Mouse (Mus musculus): ENCODE measurements at regions not wholly inside any gene's neighbourhood (a gene's known extent, or its start where the extent isn't known, plus 50 kb on each side); places are given as distances from the start of the nearest gene placed in this dataset.
"Not testable (repeated sequence)": the region's sequence is repeated elsewhere in the genome, so short reads cannot be mapped to it uniquely, and the experiment has no call there.

DNA sequence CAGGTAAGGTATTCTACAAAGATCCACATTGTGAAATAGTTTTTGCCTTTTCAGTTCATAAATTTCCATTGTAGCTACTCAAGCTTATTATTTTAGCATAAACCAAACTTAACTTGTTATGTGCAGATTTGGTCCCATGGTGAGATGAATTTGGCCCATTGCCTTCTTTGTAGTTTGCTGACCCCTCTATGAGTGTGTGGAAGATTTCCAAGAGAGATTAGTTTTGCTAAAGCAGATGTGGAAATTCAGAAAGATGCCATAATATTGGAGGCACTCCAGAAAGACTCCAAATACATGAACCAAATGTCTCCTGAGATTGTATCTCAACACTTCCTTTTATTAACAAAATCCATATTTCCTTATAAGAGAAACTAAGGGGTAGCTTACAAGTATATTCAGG is 291.0 kb downstream of the Kif2b start:
- Histone ChIP-seq H3K4me2 (no peak overlapping the region), H3K9me3 (ENCODE audit: low read depth, low read length) (no peaks in the 10 kb centered on the region), H3K27ac (ENCODE audit: low read depth) (no peak overlapping the region), H3K27me3 (ENCODE audit: insufficient read depth, low read length) (no peaks in the 10 kb centered on the region), H3K4me3 (ENCODE audit: low read depth, low read length) (no peak overlapping the region), H3K4me1 (ENCODE audit: insufficient read depth) (0 out of 2 replicates have a peak, but pooled peaks cover 2% of the 10 kb centered on the region), H3K9ac (no peak overlapping the region), H3K36me3 (ENCODE audit: insufficient read depth) (no peaks in the 10 kb centered on the region)
- TF ChIP-seq CTCF (IDR thresholded peaks at IDR 0.05; ENCODE audit: low read depth), result no peak
- peak; percentile 82 for DNase-seq
- peak; percentile 56; the same call in 1 of the 2 replicates for ATAC-seq (ENCODE audit: insufficient read depth)

DNA sequence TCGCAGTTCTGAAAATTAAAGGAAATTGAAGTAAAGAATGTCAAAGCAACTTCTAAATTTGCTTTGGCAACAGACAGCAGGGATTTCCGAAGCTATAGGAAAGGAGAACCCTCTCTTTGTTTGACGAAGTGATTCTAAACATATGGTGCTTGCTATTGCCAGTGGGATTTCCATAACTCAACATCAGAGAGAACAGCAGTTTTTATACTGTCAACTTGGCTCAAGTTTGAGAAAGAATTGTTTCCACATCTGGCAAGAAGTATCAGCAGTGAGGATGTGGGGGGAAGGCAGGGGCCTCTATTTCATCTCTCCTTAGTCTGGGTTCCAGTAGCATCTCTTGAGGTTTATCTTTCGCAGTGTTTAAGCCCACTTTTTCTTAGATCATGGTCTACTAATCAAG is 315.1 kb downstream of the Kif2b start:
- Histone ChIP-seq H3K4me2 (no peak overlapping the region), H3K27me3 (ENCODE audit: insufficient read depth, low read length) (no peaks in the 10 kb centered on the region), H3K9ac (no peak overlapping the region), H3K36me3 (ENCODE audit: insufficient read depth) (no peaks in the 10 kb centered on the region), H3K9me3 (ENCODE audit: low read depth, low read length) (no peaks in the 10 kb centered on the region), H3K27ac (ENCODE audit: low read depth) (no peak overlapping the region), H3K4me3 (ENCODE audit: low read depth, low read length) (no peak overlapping the region), H3K4me1 (ENCODE audit: insufficient read depth) (no peaks in the 10 kb centered on the region)
- TF ChIP-seq CTCF (IDR thresholded peaks at IDR 0.05; ENCODE audit: low read depth), result no peak
- ATAC-seq (ENCODE audit: insufficient read depth) (peak; percentile 81), DNase-seq (peak; percentile 74)
- 30% methylated on average over 4 of the region's 4 CpGs for WGBS

- not testable (repeated sequence) for H3K36me3 ChIP-seq (ENCODE audit: insufficient read depth); H3K4me2 ChIP-seq; ATAC-seq (ENCODE audit: insufficient read depth); H3K27me3 ChIP-seq (ENCODE audit: insufficient read depth, low read length); H3K9ac ChIP-seq; H3K4me3 ChIP-seq (ENCODE audit: low read depth, low read length); H3K27ac ChIP-seq (ENCODE audit: low read depth); H3K9me3 ChIP-seq (ENCODE audit: low read depth, low read length); H3K4me1 ChIP-seq (ENCODE audit: insufficient read depth); DNase-seq
- 73% methylated on average over 3 of the region's 3 CpGs for WGBS
Observed at GRCm38 (mm10) chr11:91242061-91242460, 335.3 kb downstream of the Kif2b start.

DNA sequence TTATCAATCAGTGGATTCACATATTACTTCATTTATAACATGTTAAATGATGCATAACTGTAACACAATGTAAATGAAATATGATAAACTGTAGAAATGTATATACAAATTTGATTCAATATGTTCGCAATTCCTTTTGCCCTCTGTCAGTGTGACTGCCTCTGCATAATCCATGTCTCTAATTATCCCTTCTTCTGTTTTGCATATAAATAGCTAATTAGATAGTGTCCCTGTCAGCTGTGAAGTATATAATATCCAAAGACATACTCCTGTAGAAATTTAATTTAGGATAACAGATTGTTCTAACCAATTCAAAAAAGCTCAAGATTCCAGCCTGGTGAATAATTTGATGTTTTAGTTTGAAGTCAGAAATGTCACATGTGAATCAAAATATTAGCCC is 361.2 kb downstream of the Kif2b start:
- H3K27me3 ChIP-seq (ENCODE audit: insufficient read depth, low read length), result no peaks in the 10 kb centered on the region
- H3K4me3 ChIP-seq (ENCODE audit: low read depth, low read length), result no peak overlapping the region
- no peak overlapping the region for H3K27ac ChIP-seq (ENCODE audit: low read depth)
- no peak overlapping the region for H3K4me2 ChIP-seq
- no peak for ATAC-seq (ENCODE audit: insufficient read depth)
- H3K9me3 ChIP-seq (ENCODE audit: low read depth, low read length), result no peaks in the 10 kb centered on the region
- no peaks in the 10 kb centered on the region for H3K4me1 ChIP-seq (ENCODE audit: insufficient read depth)
- TF ChIP-seq CTCF (IDR thresholded peaks at IDR 0.05; ENCODE audit: low read depth), result no peak
- DNase-seq, result no peak
- no peak overlapping the region for H3K9ac ChIP-seq
- no peaks in the 10 kb centered on the region for H3K36me3 ChIP-seq (ENCODE audit: insufficient read depth)
- WGBS, result 55% methylated on average over 1 of the region's 1 CpGs

GRCm38 (mm10) chr11:91213104-91213503 is 364.3 kb downstream of the Kif2b start:
- Histone ChIP-seq H3K4me3 (ENCODE audit: low read depth, low read length) (no peak overlapping the region), H3K27ac (ENCODE audit: low read depth) (no peak overlapping the region), H3K4me2 (no peak overlapping the region), H3K9ac (no peak overlapping the region), H3K27me3 (ENCODE audit: insufficient read depth, low read length) (no peaks in the 10 kb centered on the region), H3K36me3 (ENCODE audit: insufficient read depth) (no peaks in the 10 kb centered on the region), H3K4me1 (ENCODE audit: insufficient read depth) (no peaks in the 10 kb centered on the region), H3K9me3 (ENCODE audit: low read depth, low read length) (no peaks in the 10 kb centered on the region)
- 76% methylated on average over 2 of the region's 2 CpGs for WGBS
- no peak for TF ChIP-seq CTCF (IDR thresholded peaks at IDR 0.05; ENCODE audit: low read depth)
- ATAC-seq (ENCODE audit: insufficient read depth), result no peak
- DNase-seq, result no peak

- ATAC-seq (ENCODE audit: insufficient read depth) (no peak), DNase-seq (no peak)
- Histone ChIP-seq H3K27ac (ENCODE audit: low read depth) (no peak overlapping the region), H3K4me3 (ENCODE audit: low read depth, low read length) (no peak overlapping the region), H3K27me3 (ENCODE audit: insufficient read depth, low read length) (no peaks in the 10 kb centered on the region), H3K4me1 (ENCODE audit: insufficient read depth) (no peaks in the 10 kb centered on the region), H3K9me3 (ENCODE audit: low read depth, low read length) (no peaks in the 10 kb centered on the region), H3K9ac (no peak overlapping the region), H3K36me3 (ENCODE audit: insufficient read depth) (no peaks in the 10 kb centered on the region), H3K4me2 (no peak overlapping the region)
- WGBS, result 63% methylated on average over 7 of the region's 7 CpGs
- no peak for TF ChIP-seq CTCF (IDR thresholded peaks at IDR 0.05; ENCODE audit: low read depth)
Observed at GRCm38 (mm10) chr11:91206470-91206869, 370.9 kb downstream of the Kif2b start.

GRCm38 (mm10) chr11:91204416-91204815 is 372.9 kb downstream of the Kif2b start:
- no peak for TF ChIP-seq CTCF (IDR thresholded peaks at IDR 0.05; ENCODE audit: low read depth)
- H3K27me3 ChIP-seq (ENCODE audit: insufficient read depth, low read length), result no peaks in the 10 kb centered on the region
- no peak overlapping the region for H3K4me2 ChIP-seq
- DNase-seq (peak; percentile 15), ATAC-seq (ENCODE audit: insufficient read depth) (peak; percentile 82)
- 48% methylated on average over 7 of the region's 7 CpGs for WGBS
- H3K9ac ChIP-seq, result no peak overlapping the region
- no peak overlapping the region for H3K27ac ChIP-seq (ENCODE audit: low read depth)
- H3K36me3 ChIP-seq (ENCODE audit: insufficient read depth), result no peaks in the 10 kb centered on the region
- H3K4me1 ChIP-seq (ENCODE audit: insufficient read depth), result no peaks in the 10 kb centered on the region
- no peak overlapping the region for H3K4me3 ChIP-seq (ENCODE audit: low read depth, low read length)
- no peaks in the 10 kb centered on the region for H3K9me3 ChIP-seq (ENCODE audit: low read depth, low read length)

GRCm38 (mm10) chr11:91196841-91197240 is 380.5 kb downstream of the Kif2b start:
- Histone ChIP-seq H3K27me3 (ENCODE audit: insufficient read depth, low read length) (no peaks in the 10 kb centered on the region), H3K4me1 (ENCODE audit: insufficient read depth) (no peaks in the 10 kb centered on the region), H3K36me3 (ENCODE audit: insufficient read depth) (no peaks in the 10 kb centered on the region), H3K9me3 (ENCODE audit: low read depth, low read length) (no peaks in the 10 kb centered on the region), H3K27ac (ENCODE audit: low read depth) (no peak overlapping the region), H3K4me2 (no peak overlapping the region), H3K4me3 (ENCODE audit: low read depth, low read length) (no peak overlapping the region), H3K9ac (no peak overlapping the region)
- DNase-seq (no peak), ATAC-seq (ENCODE audit: insufficient read depth) (no peak)
- 33% methylated on average over 4 of the region's 4 CpGs for WGBS
- no peak for TF ChIP-seq CTCF (IDR thresholded peaks at IDR 0.05; ENCODE audit: low read depth)

All from lung, embryonic 14.5 days (tissue).